Mouse (Mus musculus) megakaryocyte progenitor cell, adult 5-6 weeks (primary cell): ENCODE measurements around the gene Iqgap1. TPM values are rescaled to one million over a fixed set of nuclear protein-coding genes. Genes with fewer than 3 reads are reported as not detected.
A peak's percentile ranks its signal among the peaks of the same experiment; 100 is the strongest.

Experiments
- ATAC-seq: replicated peaks from 2 replicates; pipeline ENCODE4 v1.8.0; 2016; ENCODE audit warnings: mild to moderate bottlenecking, moderate TSS enrichment, inconsistent platforms; ENCODE audit not compliant: poor library complexity
- total RNA-seq, 2 experiments: library from RNA; stranded (forward) in 1 of 2; stranded (reverse) in 1 of 2; fragments of 157-497, 149-512 nt in 1 of 2; fragments of 200-1000 nt in 1 of 2; gene quantifications; 2 replicates each; pipeline versions ENCODE4 v1.2.3 to v1.2.4; 2015 to 2017

The Iqgap1 gene
- 90.5 and 94.3 TPM in 2 replicates for total RNA-seq (2015)
- total RNA-seq (2017), result 81.0 and 113 TPM in 2 replicates

GRCm38 (mm10) chr7:80825843-80826403 lies at the start of gene Iqgap1:
Gene Iqgap1, minus strand, starts transcription at chr7:80825974.
- ATAC-seq, result no peak

DNA sequence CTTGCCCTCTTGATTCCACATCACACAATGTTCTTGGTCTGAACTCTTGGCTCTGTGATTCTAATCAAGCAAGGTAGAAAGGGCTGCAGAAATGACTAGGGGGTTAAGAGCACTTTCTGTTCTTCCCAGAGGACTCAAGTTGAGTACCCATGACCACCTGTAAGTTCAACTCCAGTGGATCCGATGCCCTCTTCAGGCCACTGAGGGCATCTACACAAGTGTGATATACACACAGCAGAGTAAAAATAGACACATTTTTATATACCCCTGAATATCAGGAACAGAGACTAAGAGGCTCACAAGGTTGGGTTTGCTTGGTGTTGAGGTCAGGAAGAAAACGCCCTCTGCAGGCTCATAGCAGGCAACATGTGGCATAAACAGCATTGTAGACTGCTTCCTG lies 47.9 kb upstream of the Iqgap1 start:
- ATAC-seq, result no peak

- ATAC-seq, result peak; percentile 83
These were observed 47.3 kb upstream of the Iqgap1 start for GRCm38 (mm10) chr7:80873038-80873437.

- ATAC-seq, result no peak
These were observed 42.9 kb upstream of the Iqgap1 start for GRCm38 (mm10) chr7:80868686-80869085.

GRCm38 (mm10) chr7:80866514-80867147 lies 40.9 kb upstream of the Iqgap1 start:
- ATAC-seq, result no peak

- ATAC-seq, result no peak
These were observed 39.7 kb upstream of the Iqgap1 start for GRCm38 (mm10) chr7:80865521-80865920.

DNA sequence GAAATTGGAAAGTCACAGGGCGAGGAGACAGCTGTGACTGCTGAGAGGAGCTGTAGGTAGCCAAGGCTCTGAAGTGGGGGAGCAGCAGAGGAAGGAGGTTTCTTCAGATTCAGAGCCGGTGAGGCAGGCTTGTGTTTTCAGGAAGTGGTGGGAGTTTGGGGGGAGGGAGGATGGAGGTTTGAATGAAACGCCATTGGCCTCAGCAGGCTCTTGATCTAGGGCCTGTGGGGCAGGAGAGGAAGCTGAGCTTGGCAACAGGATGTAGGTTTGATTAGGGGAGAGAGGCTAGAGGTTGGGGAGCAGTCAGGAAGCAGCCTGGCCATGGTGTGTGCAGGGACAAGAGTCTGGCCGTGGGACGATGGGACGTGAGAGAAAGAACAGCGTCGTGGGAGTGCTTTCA lies 39.1 kb upstream of the Iqgap1 start:
- peak; percentile 66 for ATAC-seq

- no peak for ATAC-seq
These were observed 38.4 kb upstream of the Iqgap1 start for GRCm38 (mm10) chr7:80864151-80864550.

GRCm38 (mm10) chr7:80863520-80863919 lies 37.7 kb upstream of the Iqgap1 start:
- no peak for ATAC-seq

DNA sequence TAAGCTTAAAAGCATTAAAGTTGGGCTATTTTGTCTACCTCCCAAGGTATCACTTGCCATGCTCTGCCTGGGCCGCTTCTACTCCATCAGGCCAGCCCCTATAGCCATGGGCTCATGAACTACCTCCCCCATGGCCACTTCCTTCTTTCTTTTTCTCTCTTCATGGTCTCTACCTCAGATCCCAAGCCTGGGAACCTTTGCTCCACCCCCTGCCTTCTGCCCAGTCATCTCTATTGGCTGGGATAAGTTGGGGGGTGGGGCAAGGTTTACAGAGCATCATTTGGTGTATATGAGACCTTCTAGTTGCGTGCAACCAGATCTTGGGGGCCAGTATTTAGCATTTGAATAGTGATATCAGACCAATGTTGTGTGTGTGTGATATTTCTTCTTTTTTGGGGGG lies 36.7 kb upstream of the Iqgap1 start:
- peak; percentile 45 for ATAC-seq

DNA sequence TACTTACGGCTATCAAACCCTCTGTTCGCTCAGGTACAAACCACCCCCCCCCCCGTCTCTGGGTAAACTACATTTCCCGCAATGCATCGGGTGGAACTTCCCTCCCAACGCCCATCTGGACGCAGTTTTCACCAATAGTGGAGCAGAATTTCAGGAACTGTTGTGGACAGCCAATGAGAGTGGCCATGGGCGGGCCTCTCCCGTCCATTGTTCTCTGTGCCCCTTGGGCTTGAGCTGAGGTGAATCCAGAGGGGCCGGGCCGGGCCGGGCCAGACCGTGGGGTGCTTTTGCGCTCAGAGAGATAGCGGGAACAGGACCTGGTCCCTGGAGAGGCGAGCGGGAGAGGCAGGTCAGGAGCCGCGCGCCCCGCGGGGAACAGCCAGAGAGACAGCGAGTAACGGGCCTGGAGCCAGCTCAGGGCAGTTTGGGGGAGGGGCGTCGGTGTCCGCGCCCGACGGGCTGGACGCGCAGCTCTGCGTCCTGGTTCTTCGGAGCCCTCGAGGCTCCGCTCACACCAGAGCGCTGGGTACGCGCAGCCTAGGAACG lies 35.0 kb upstream of the Iqgap1 start, which contains the start of gene Zscan2:
Gene Zscan2, plus strand, starts transcription at position 192 of the 546 bp plus-strand sequence.
- peak; percentile 84 for ATAC-seq

DNA sequence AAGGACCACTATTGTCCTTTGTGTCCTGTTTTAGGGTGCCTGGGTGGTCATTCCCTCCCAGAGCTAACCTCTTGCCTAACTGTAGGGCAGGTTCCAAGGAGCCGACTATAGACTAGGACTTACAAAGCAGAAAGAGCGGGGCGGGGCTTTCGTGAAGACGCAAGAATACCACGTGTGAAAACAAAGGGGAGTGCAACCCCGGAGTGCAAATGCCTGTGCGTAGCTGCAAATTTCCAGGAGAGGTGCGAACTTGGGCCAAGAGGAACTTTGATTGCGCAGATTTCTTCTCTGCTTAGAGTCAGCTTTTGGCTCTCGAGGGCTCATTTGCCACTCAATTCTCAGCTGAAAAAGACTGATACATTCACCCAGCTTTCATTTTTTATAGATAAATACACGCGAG lies 34.5 kb upstream of the Iqgap1 start:
- ATAC-seq, result peak; percentile 53

DNA sequence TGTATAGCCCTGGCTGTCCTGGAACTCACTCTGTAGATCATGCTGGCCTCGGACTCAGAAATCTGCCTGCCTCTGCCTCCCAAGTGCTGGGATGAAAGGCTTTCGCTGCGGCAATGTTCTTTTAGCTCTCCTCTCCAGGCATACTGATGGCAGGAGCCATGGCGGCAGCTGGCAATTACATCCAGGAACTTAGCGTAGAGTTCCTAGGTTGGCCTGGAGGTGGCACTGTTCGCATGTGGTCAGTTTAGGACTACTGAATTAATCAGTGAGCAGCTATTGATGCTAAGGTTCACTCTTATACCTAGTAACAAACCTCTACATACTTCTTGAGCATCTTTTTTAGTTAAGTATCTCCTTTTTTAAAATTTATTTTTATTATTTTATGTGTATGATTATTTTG lies 31.4 kb upstream of the Iqgap1 start:
- peak; percentile 70 for ATAC-seq

- no peak for ATAC-seq
These were observed 29.5 kb upstream of the Iqgap1 start for GRCm38 (mm10) chr7:80855316-80855715.

- no peak for ATAC-seq
These were observed 27.4 kb upstream of the Iqgap1 start for GRCm38 (mm10) chr7:80853218-80853617.

DNA sequence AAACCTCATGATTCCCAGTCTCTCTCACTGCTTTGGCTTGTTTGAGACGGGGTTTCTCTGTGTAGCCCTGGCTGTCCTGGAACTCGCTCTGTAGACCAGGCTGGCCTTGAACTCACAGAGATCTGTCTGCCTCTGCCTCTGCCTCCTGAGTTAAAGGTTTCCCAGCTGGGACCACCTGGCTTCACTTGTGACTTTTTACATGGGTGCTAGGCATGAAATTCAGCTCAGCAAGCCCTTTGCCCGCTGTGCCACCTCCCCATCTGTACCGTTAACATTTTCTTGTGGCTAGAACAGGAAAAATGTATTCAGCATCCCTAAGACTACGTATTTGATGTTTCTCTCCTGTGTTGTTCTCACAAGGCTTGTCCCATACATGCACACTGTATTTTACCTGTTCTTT lies 24.7 kb upstream of the Iqgap1 start:
- ATAC-seq, result no peak

GRCm38 (mm10) chr7:80849710-80850109 lies 23.9 kb upstream of the Iqgap1 start:
- peak; percentile 99 for ATAC-seq

DNA sequence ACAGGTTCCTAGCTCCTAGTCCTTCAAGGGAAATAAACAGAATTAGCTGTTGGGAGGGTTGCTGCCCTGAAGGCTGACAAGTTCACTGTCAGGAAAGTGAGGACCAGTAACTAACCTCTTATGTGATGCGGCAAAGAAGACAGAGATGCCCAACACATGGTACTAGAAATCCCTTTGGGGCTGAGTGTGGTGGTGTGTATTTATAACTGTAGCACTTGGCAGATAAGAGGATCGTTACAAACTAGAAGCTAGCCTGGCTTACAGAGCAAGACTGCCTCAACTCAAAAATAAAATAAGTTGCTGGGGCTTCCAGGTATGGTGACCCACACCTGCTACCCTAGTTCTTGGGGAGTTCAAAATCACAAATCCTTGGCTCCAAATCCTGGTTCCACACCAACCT lies 23.5 kb upstream of the Iqgap1 start:
- no peak for ATAC-seq

DNA sequence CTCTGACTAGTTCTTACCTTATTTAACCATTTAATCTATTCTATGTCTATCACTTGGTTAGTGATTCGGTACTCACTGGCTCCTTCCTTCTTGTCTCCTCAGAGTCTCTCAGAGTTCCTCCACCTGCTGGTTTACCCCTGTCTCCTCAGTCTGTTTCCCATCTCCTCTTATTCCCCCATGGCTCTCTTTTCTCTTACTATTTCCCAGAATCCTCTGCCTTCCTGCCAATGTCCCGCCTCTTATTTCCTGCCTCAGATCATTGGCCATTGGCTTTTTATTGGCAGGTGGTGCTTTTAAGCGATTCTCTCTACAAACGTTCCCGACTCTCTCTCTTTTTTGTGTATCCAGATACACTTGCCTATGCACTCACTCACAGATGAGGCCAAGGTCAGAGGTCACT lies 20.9 kb upstream of the Iqgap1 start:
- ATAC-seq, result no peak

- no peak for ATAC-seq
These were observed 20.5 kb upstream of the Iqgap1 start for GRCm38 (mm10) chr7:80846280-80846678.

- peak; percentile 40 for ATAC-seq
These were observed 20.0 kb upstream of the Iqgap1 start for GRCm38 (mm10) chr7:80845621-80846279.

DNA sequence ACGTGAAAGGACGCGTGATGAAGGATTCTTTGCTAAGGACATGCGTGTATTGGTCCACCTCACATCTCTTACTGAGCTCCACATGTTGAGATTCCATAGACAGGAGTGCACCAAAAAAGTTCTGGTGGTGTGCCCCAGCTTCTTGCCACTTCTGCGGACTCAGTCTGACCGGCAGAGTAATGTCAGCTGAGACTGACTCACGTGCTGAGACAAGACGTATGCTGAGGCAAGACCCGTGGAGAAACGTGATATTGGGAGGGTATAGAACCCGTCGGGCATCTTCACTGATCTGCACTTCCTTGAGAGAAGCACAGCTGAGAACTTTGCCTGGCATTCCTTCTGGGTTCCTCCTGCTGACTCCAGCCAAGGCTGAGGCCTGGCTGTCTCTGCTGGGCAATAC lies 18.9 kb upstream of the Iqgap1 start:
- no peak for ATAC-seq
